Mouse (Mus musculus): ENCODE data around the gene Mrpl23.

- no peak for TF ChIP-seq CTCF (IDR thresholded peaks at IDR 0.05; ENCODE audit: extremely low read depth, insufficient read depth, low read length)
- no peak for TF ChIP-seq POLR2A (IDR thresholded peaks at IDR 0.05; ENCODE audit: extremely low read depth, insufficient read depth, low read length)
Observed at GRCm38 (mm10) chr7:142484780-142485179, 47.7 kb upstream of the Mrpl23 start.

Data from cortical plate, adult 2 months (tissue).